Mouse (Mus musculus): Measurements from ENCODE around the gene Nploc4. TPM values are rescaled to one million over a fixed set of nuclear protein-coding genes. Genes with fewer than 3 reads are reported as not detected.
A peak's percentile ranks its signal among the peaks of the same experiment; 100 is the strongest.

Nploc4 gene
- polyA plus RNA-seq, 1 experiment from 2014 or later = 51.4 TPM

DNA sequence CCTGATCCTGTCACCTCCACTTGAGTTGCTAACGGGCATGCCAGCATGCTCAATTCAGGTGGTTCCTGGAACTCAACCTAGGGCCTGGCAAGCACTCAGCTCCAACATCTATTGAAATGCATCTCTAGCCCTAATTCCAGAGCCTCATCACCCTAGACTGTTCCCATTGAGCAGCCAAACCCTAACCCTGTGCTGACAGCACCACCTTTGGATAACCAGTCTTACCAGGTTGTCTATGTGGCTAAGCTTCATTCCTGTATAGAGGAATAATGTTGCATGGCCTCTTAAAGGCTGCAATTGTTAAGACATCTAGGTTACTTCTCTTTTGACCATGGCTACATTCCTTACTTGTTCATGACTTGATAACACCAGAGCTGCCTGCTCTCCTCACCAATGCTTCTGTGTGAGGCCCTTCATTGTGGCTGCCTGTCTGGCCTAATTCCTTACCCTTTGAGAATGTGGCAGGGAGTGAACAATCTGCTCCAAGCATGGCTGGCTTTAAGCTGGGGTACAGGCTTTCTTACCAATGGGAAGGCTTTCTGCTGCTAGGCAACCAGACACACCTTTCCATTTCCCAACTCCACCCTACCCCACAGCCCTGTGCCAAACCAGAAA lies 92.3 kb downstream of the Nploc4 start:
- H3K4me3 ChIP-seq (ENCODE audit: low read depth, low read length) = peak overlapping the region; percentile 19
- H3K4me2 ChIP-seq = peak overlapping the region; percentile 50
- 27% methylated on average over 1 of the region's 1 CpGs for WGBS
- H3K36me3 ChIP-seq (ENCODE audit: insufficient read depth) = peaks cover 21% of the 10 kb centered on the region
- no peaks in the 10 kb centered on the region for H3K9me3 ChIP-seq (ENCODE audit: low read depth, low read length)
- peak overlapping the region; percentile 61 for H3K27ac ChIP-seq (ENCODE audit: low read depth)
- DNase-seq = peak; percentile 54
- ATAC-seq (ENCODE audit: insufficient read depth) = no peak
- H3K9ac ChIP-seq = peak overlapping the region; percentile 4; the same call in 1 of the 2 replicates
- no peaks in the 10 kb centered on the region for H3K4me1 ChIP-seq (ENCODE audit: insufficient read depth)
- no peaks in the 10 kb centered on the region; the same call in 1 of the 2 replicates for H3K27me3 ChIP-seq (ENCODE audit: insufficient read depth, low read length)
- no peak for TF ChIP-seq CTCF (IDR thresholded peaks at IDR 0.05; ENCODE audit: low read depth)

DNA sequence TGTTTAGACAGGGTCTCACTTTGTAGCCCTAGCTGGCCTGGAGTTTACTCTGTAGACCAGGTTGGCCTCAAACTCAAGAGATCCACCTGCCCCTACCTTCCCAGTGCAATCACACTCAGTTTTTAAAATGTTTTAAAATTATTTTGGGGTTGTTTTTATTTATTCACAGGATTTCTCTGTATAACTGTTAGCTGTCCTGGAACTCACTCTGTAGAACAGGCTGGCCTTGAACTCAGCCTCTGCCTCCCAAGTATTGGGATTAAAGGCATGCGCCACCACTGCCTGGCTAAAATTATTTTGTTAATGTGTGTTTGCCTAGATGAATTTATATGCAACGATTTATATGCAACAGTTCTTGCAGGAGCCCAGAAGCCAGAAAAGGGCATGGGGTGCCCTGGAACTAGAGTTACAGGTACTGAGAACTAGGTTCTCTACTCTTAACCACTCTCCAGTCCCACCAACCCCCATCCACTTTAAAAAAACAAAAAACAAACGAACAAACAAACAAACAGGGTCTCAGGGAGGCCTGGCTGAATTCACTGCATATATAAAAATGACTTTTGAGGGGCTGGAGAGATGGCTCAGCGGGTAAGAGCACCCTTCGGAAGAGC lies 93.1 kb downstream of the Nploc4 start:
- Histone ChIP-seq H3K27me3 (ENCODE audit: insufficient read depth, low read length) (no peaks in the 10 kb centered on the region), H3K4me2 (no peak overlapping the region), H3K9me3 (ENCODE audit: low read depth, low read length) (no peaks in the 10 kb centered on the region), H3K4me3 (ENCODE audit: low read depth, low read length) (peak overlapping the region; percentile 19; the same call in 1 of the 2 replicates), H3K4me1 (ENCODE audit: insufficient read depth) (no peaks in the 10 kb centered on the region), H3K27ac (ENCODE audit: low read depth) (0 out of 2 replicates have a peak overlapping the region, but pooled peaks have one; percentile 61), H3K36me3 (ENCODE audit: insufficient read depth) (peaks cover 21% of the 10 kb centered on the region), H3K9ac (no peak overlapping the region)
- 38% methylated on average over 5 of the region's 5 CpGs for WGBS
- ATAC-seq (ENCODE audit: insufficient read depth) (no peak), DNase-seq (peak; percentile 63)
- TF ChIP-seq CTCF (IDR thresholded peaks at IDR 0.05; ENCODE audit: low read depth) = no peak

DNA sequence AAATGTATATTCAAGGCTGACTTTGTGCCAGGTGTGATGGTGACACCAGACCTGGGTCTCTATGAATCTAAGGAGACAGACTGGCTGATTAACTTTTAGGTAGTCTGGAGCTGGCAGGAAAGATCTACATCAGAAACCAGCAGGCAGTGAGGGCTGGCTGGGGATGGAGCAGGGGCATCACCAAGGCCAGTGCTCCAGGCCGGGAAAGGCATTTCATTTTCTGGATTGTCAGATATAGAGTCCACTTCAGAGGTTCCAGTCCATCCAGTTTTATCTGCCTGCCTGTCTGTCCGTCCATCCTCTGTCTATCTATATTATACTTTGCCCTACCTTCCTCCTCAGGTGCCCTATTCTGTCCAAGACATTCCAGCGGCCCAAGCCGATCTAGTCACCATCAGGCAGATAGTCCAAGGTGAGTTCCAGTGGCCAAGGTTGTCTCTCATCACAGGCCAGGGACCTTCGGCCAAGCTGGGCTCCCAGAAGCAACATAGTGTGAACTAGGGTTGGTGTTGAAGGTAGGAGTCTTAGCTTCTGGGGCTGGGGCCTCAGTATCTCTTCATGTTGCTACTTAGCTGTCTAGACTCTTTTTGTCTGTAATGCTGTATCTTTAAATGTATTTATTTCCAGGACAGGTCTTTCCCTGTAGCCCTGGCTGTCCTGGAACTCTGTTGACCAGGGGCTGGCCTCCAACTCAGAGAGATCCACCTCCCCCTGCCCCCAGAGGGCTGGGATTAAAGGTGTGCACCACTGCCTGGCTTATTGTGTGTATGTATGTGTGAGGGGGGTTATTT lies 93.8 kb downstream of the Nploc4 start:
- Histone ChIP-seq H3K4me3 (ENCODE audit: low read depth, low read length) (no peak overlapping the region), H3K9me3 (ENCODE audit: low read depth, low read length) (no peaks in the 10 kb centered on the region), H3K9ac (no peak overlapping the region), H3K4me1 (ENCODE audit: insufficient read depth) (no peaks in the 10 kb centered on the region), H3K36me3 (ENCODE audit: insufficient read depth) (peaks cover 21% of the 10 kb centered on the region), H3K27me3 (ENCODE audit: insufficient read depth, low read length) (no peaks in the 10 kb centered on the region), H3K27ac (ENCODE audit: low read depth) (peak overlapping the region; percentile 11; the same call in 1 of the 2 replicates), H3K4me2 (no peak overlapping the region)
- DNase-seq = peak; percentile 36
- WGBS = 56% methylated on average over 5 of the region's 5 CpGs
- TF ChIP-seq CTCF (IDR thresholded peaks at IDR 0.05; ENCODE audit: low read depth) = no peak
- ATAC-seq (ENCODE audit: insufficient read depth) = no peak

DNA sequence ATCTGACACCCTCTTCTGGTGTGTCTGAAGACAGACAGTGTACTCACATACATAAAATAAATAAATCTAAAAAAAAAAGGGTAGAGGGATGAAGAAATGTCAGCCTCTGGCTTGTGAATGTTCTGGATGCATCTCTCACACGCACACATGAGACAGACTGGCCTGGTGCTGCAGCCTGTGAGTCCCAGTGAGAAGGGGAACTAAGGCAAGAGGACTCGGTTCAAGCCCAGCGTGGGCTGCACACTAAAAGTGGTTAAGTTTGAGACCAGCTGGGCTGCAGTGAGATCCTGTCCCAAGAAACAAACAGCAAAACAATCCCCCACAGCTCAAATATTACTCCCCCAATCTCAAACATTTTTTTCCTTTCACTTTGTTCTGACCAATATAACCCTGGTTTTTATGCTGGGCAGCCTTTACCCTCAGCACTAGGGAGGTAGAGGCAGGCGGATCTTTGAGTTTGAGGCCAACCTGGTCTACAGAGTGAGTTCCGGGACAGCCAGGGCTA lies 94.8 kb downstream of the Nploc4 start:
- Histone ChIP-seq H3K4me3 (ENCODE audit: low read depth, low read length) (no peak overlapping the region), H3K9ac (no peak overlapping the region), H3K4me2 (no peak overlapping the region), H3K36me3 (ENCODE audit: insufficient read depth) (peaks cover 21% of the 10 kb centered on the region), H3K27ac (ENCODE audit: low read depth) (no peak overlapping the region), H3K9me3 (ENCODE audit: low read depth, low read length) (no peaks in the 10 kb centered on the region), H3K4me1 (ENCODE audit: insufficient read depth) (no peaks in the 10 kb centered on the region), H3K27me3 (ENCODE audit: insufficient read depth, low read length) (no peaks in the 10 kb centered on the region)
- WGBS = 86% methylated on average over 5 of the region's 5 CpGs
- DNase-seq = no peak
- no peak for ATAC-seq (ENCODE audit: insufficient read depth)
- TF ChIP-seq CTCF (IDR thresholded peaks at IDR 0.05; ENCODE audit: low read depth) = no peak

DNA sequence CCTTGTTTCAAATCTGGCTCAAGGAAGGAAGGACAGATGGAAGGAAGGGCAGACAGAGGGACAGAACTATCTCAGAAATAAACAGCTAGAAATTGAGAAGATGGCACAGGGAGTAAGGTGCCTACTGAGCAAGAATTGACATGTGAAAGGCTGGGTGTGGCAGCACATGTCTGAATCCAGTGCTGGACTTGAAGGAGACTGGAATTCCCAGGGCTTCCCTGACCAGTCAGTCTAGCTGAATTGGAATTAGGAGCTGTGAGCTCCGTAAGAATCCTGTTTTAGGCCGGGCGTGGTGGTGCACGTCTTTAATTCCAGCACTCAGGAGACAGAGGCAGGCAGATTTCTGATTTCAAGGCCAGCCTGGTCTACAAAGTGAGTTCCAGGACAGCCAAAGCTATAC lies 95.8 kb downstream of the Nploc4 start:
- Histone ChIP-seq H3K9ac (no peak overlapping the region), H3K36me3 (ENCODE audit: insufficient read depth) (peaks cover 12% of the 10 kb centered on the region), H3K27me3 (ENCODE audit: insufficient read depth, low read length) (no peaks in the 10 kb centered on the region), H3K27ac (ENCODE audit: low read depth) (no peak overlapping the region), H3K4me1 (ENCODE audit: insufficient read depth) (no peaks in the 10 kb centered on the region), H3K4me2 (no peak overlapping the region), H3K9me3 (ENCODE audit: low read depth, low read length) (no peaks in the 10 kb centered on the region), H3K4me3 (ENCODE audit: low read depth, low read length) (no peak overlapping the region)
- no peak for TF ChIP-seq CTCF (IDR thresholded peaks at IDR 0.05; ENCODE audit: low read depth)
- no peak for DNase-seq
- ATAC-seq (ENCODE audit: insufficient read depth) = no peak
- WGBS = 94% methylated on average over 4 of the region's 4 CpGs

DNA sequence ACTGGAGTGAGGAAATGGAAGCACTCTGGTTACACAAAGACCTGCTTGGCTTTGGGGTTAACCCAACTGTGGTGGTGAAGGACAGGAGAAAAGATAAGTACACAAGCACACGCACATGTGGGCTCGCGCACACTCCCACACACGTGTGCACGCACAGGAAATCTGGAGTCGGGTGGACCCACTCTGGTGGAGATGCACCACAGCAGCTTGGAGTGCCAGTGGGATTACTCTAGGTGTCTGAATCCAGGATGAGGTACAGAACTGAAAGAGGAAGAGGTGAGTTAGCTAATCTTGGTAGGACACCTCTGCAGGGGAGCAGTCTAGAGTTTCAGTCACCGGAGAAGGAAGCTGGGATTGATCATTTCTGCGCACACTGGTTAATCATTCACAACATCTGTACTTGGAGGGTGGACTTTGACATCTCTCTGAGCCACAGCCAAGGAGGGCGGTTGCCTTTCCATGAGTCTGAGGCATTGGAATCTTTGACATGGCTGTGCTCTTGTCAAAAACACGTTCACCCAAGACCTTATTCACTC lies 97.5 kb downstream of the Nploc4 start:
- ATAC-seq (ENCODE audit: insufficient read depth) (no peak), DNase-seq (no peak)
- Histone ChIP-seq H3K27me3 (ENCODE audit: insufficient read depth, low read length) (no peaks in the 10 kb centered on the region), H3K27ac (ENCODE audit: low read depth) (no peak overlapping the region), H3K4me2 (no peak overlapping the region), H3K4me3 (ENCODE audit: low read depth, low read length) (no peak overlapping the region), H3K9me3 (ENCODE audit: low read depth, low read length) (no peaks in the 10 kb centered on the region), H3K4me1 (ENCODE audit: insufficient read depth) (no peaks in the 10 kb centered on the region), H3K9ac (no peak overlapping the region), H3K36me3 (ENCODE audit: insufficient read depth) (peaks cover 2% of the 10 kb centered on the region)
- WGBS = 72% methylated on average over 10 of the region's 10 CpGs
- no peak for TF ChIP-seq CTCF (IDR thresholded peaks at IDR 0.05; ENCODE audit: low read depth)
